Comparison of ENCODE assay signal across 17 mouse cellular contexts in genomic region chr12:99381317-99381716, GRCm38 (mm10).
DNase-seq lines count a peak whose midpoint lies in the region; ATAC-seq and TF ChIP-seq lines count a peak whose summit lies in the region.
"Had no signal": no experiment of that assay in that cellular context is flagged by ENCODE, and none has a peak within 500 bp of the region (broad histone marks: within the 10 kb centered on the region; RNA-seq: fewer than 3 reads in every experiment).

No protein-coding gene starts in this region.

- no peak for TF ChIP-seq POLR2A in bone marrow, adult 2 months (IDR thresholded peaks at IDR 0.05; ENCODE audit: borderline replicate concordance, control insufficient read depth, low read depth, low read length)

- peak; percentile 50; the same call in 1 of the 2 replicates for ATAC-seq in liver, embryonic 11.5 days (replicated peaks; ENCODE audit: low FRiP score)
- ATAC-seq in liver, embryonic 13.5 days (ENCODE audit: low read depth) = peak; percentile 41; the same call in 1 of the 2 replicates
- peak; percentile 70 for ATAC-seq in liver, postnatal 0 days
- ATAC-seq in forebrain, embryonic 16.5 days = no peak
- no peak for ATAC-seq in forebrain, embryonic 11.5 days (replicated peaks; ENCODE audit: low FRiP score)
- ATAC-seq: forebrain, embryonic 14.5 days had no signal

- H3K4me2 ChIP-seq in liver, embryonic 11.5 days = no peak overlapping the region
- no peak overlapping the region for H3K4me2 ChIP-seq in liver, embryonic 13.5 days
- H3K4me2 ChIP-seq in liver, postnatal 0 days (ENCODE audit: low read depth, low read length) = no peak overlapping the region
- H3K4me2 ChIP-seq in forebrain, embryonic 16.5 days (ENCODE audit: low read length) = no peak overlapping the region
- no peak overlapping the region for H3K4me2 ChIP-seq in forebrain, embryonic 11.5 days (ENCODE audit: low read depth, low read length, severe bottlenecking)
- H3K4me2 ChIP-seq: heart, embryonic 13.5 days; hindbrain, embryonic 15.5 days had no signal

- TF ChIP-seq CTCF in bone marrow, adult 2 months (IDR thresholded peaks at IDR 0.05; ENCODE audit: control insufficient read depth, insufficient read depth, low read length) = no peak
- no peak for TF ChIP-seq CTCF in liver, postnatal 0 days (IDR thresholded peaks at IDR 0.05; ENCODE audit: low read depth)

- H3K36me3 ChIP-seq in liver, embryonic 11.5 days (ENCODE audit: control insufficient read depth, insufficient read depth, low read length) = peaks cover 3% of the 10 kb centered on the region; the same call in 1 of the 2 replicates
- H3K36me3 ChIP-seq in liver, embryonic 13.5 days = peaks cover 14% of the 10 kb centered on the region; the same call in 1 of the 2 replicates
- 0 out of 2 replicates have a peak, but pooled peaks cover 10% of the 10 kb centered on the region for H3K36me3 ChIP-seq in liver, postnatal 0 days (replicated peaks; ENCODE audit: insufficient read depth, low read length)
- no peaks in the 10 kb centered on the region for H3K36me3 ChIP-seq in forebrain, embryonic 16.5 days (ENCODE audit: control insufficient read depth, insufficient read depth)
- H3K36me3 ChIP-seq in forebrain, embryonic 11.5 days (ENCODE audit: control insufficient read depth, insufficient read depth, low read length) = peaks cover 2% of the 10 kb centered on the region; the same call in 1 of the 2 replicates

- TF ChIP-seq EP300 in liver, postnatal 0 days (IDR thresholded peaks at IDR 0.05; ENCODE audit: low read depth) = no peak

- no peaks in the 10 kb centered on the region for H3K27me3 ChIP-seq in liver, embryonic 11.5 days (replicated peaks; ENCODE audit: control insufficient read depth, insufficient read depth, low read length)
- H3K27me3 ChIP-seq in liver, embryonic 13.5 days = no peaks in the 10 kb centered on the region
- no peaks in the 10 kb centered on the region for H3K27me3 ChIP-seq in liver, postnatal 0 days (ENCODE audit: insufficient read depth, low read length)
- H3K27me3 ChIP-seq in forebrain, embryonic 16.5 days (replicated peaks; ENCODE audit: control insufficient read depth, insufficient read depth, low read length) = no peaks in the 10 kb centered on the region
- no peaks in the 10 kb centered on the region for H3K27me3 ChIP-seq in forebrain, embryonic 11.5 days (ENCODE audit: control insufficient read depth, insufficient read depth, low read length)
- H3K27me3 ChIP-seq: heart, embryonic 13.5 days; hindbrain, embryonic 15.5 days had no signal

- no peak for DNase-seq in liver, embryonic 11.5 days (ENCODE audit: low spot score)
- no peak for DNase-seq in liver
- DNase-seq in liver, embryonic 13.5 days = no peak
- DNase-seq in liver, postnatal 0 days = no peak
- no peak for DNase-seq in forebrain, embryonic 11.5 days (ENCODE audit: low spot score)
- DNase-seq: adrenal gland, postnatal 10 days; cerebellum, adult 18-20 months; cerebellum, adult 9-11 months; gastrocnemius, postnatal 10 days; heart, adult 2 months; heart, postnatal 36 days had no signal

- H3K9me3 ChIP-seq in liver, embryonic 11.5 days (ENCODE audit: control insufficient read depth, low read length) = no peaks in the 10 kb centered on the region
- no peaks in the 10 kb centered on the region for H3K9me3 ChIP-seq in liver, embryonic 13.5 days (replicated peaks)
- H3K9me3 ChIP-seq in liver, postnatal 0 days (ENCODE audit: low read length) = no peaks in the 10 kb centered on the region
- no peaks in the 10 kb centered on the region for H3K9me3 ChIP-seq in forebrain, embryonic 16.5 days (ENCODE audit: control insufficient read depth, low read length)
- no peaks in the 10 kb centered on the region for H3K9me3 ChIP-seq in forebrain, embryonic 11.5 days (ENCODE audit: control insufficient read depth, low read length)
- H3K9me3 ChIP-seq: embryonic facial prominence, embryonic 10.5 days; hindbrain, embryonic 15.5 days had no signal

- 76% methylated on average over 9 of the region's 9 CpGs for WGBS in liver, embryonic 11.5 days
- 77% methylated on average over 9 of the region's 9 CpGs for WGBS in bone marrow, adult 2 months
- whole genome bisulfite sequencing in liver, embryonic 13.5 days (ENCODE audit: insufficient replicate concordance) = 54% methylated on average over 9 of the region's 9 CpGs
- WGBS in liver, postnatal 0 days (ENCODE audit: insufficient replicate concordance) = 63% methylated on average over 9 of the region's 9 CpGs
- 90% methylated on average over 9 of the region's 9 CpGs for WGBS in forebrain, embryonic 16.5 days
- WGBS in forebrain, embryonic 11.5 days = 91% methylated on average over 9 of the region's 9 CpGs

- H3K4me3 ChIP-seq in liver, embryonic 11.5 days (ENCODE audit: low read depth, low read length) = no peak overlapping the region
- H3K4me3 ChIP-seq in bone marrow, adult 2 months (replicated peaks; ENCODE audit: control insufficient read depth, low read depth, low read length) = no peak overlapping the region
- no peak overlapping the region for H3K4me3 ChIP-seq in liver, embryonic 13.5 days (replicated peaks)
- no peak overlapping the region for H3K4me3 ChIP-seq in liver, postnatal 0 days (ENCODE audit: low read depth, low read length)
- no peak overlapping the region for H3K4me3 ChIP-seq in forebrain, embryonic 16.5 days (replicated peaks; ENCODE audit: low read length)
- no peak overlapping the region for H3K4me3 ChIP-seq in forebrain, embryonic 11.5 days (ENCODE audit: low read depth, low read length)
- H3K4me3 ChIP-seq: embryonic facial prominence, embryonic 10.5 days; heart, adult 2 months; heart, embryonic 13.5 days; hindbrain, embryonic 15.5 days had no signal

- H3K4me1 ChIP-seq in liver, embryonic 11.5 days (replicated peaks; ENCODE audit: control insufficient read depth, insufficient read depth, low read length) = peaks cover 8% of the 10 kb centered on the region
- no peaks in the 10 kb centered on the region; the same call in 1 of the 2 replicates for H3K4me1 ChIP-seq in bone marrow, adult 2 months (ENCODE audit: control insufficient read depth, insufficient read depth, low read length)
- H3K4me1 ChIP-seq in liver, embryonic 13.5 days (replicated peaks) = peaks cover 65% of the 10 kb centered on the region
- peaks cover 15% of the 10 kb centered on the region; the same call in 1 of the 2 replicates for H3K4me1 ChIP-seq in liver, postnatal 0 days (ENCODE audit: insufficient read depth)
- H3K4me1 ChIP-seq in forebrain, embryonic 16.5 days (replicated peaks; ENCODE audit: control insufficient read depth, insufficient read depth, low read length) = peaks cover 38% of the 10 kb centered on the region
- H3K4me1 ChIP-seq in forebrain, embryonic 11.5 days (replicated peaks; ENCODE audit: control insufficient read depth, insufficient read depth, low read length) = peaks cover 5% of the 10 kb centered on the region; the same call in 1 of the 2 replicates

- no peak overlapping the region for H3K27ac ChIP-seq in liver, embryonic 11.5 days (ENCODE audit: low read depth, low read length)
- H3K27ac ChIP-seq in bone marrow, adult 2 months (ENCODE audit: control insufficient read depth, insufficient read depth, low read depth, low read length, poor library complexity) = 0 out of 2 replicates have a peak overlapping the region, but pooled peaks have one; percentile 4
- H3K27ac ChIP-seq in liver, embryonic 13.5 days = no peak overlapping the region
- H3K27ac ChIP-seq in liver, postnatal 0 days (ENCODE audit: low read depth) = peak overlapping the region; percentile 22; the same call in 1 of the 2 replicates
- H3K27ac ChIP-seq in forebrain, embryonic 16.5 days (ENCODE audit: low read length) = no peak overlapping the region
- no peak overlapping the region for H3K27ac ChIP-seq in forebrain, embryonic 11.5 days (ENCODE audit: low read depth, low read length)
- H3K27ac ChIP-seq: embryonic facial prominence, embryonic 10.5 days; heart, adult 2 months; heart, embryonic 13.5 days; hindbrain, embryonic 15.5 days had no signal

- no peak overlapping the region for H3K9ac ChIP-seq in liver, embryonic 11.5 days (ENCODE audit: low read depth, low read length)
- no peak overlapping the region for H3K9ac ChIP-seq in liver, embryonic 13.5 days
- H3K9ac ChIP-seq in liver, postnatal 0 days (replicated peaks) = no peak overlapping the region
- H3K9ac ChIP-seq in forebrain, embryonic 16.5 days (replicated peaks; ENCODE audit: low read depth, low read length) = no peak overlapping the region
- no peak overlapping the region for H3K9ac ChIP-seq in forebrain, embryonic 11.5 days (ENCODE audit: low read length)
- H3K9ac ChIP-seq: heart, embryonic 13.5 days; hindbrain, embryonic 15.5 days had no signal

Comparison
In these comparisons a context has a peak if more than half of its experiments do, and no peak if none do; other contexts are left out.
1. H3K27ac ChIP-seq: peak in bone marrow, adult 2 months (single experiment) and liver, postnatal 0 days (single experiment); none in liver, embryonic 11.5 days (single experiment), liver, embryonic 13.5 days (single experiment), forebrain, embryonic 16.5 days (single experiment) and forebrain, embryonic 11.5 days (single experiment).
2. ATAC-seq: peak in liver, embryonic 11.5 days (single experiment), liver, embryonic 13.5 days (single experiment) and liver, postnatal 0 days (single experiment); none in forebrain, embryonic 16.5 days (single experiment) and forebrain, embryonic 11.5 days (single experiment).